Mouse (Mus musculus): Measurements from ENCODE around the gene Lsm4.

DNA sequence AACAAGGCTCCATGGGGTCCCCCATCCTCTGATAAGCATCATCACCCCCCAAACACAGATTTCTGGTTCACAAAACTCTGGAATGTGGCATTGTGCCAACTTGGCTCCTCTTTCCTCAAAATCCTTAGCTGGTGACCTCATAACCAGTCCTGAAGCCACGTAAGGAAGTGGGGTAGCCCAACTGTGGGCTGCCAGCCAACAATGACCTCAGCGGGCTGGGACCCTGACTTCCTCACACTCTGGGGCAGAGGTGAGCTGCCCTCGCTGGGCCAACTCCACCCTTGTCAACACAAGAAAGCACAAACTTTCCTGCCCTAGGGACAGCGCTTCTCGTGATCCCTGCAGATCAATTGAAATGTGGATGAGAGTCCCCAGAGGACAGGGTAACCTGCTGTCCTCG lies 39.0 kb upstream of the Lsm4 start:
- TF ChIP-seq EP300 (optimal IDR thresholded peaks at IDR 0.05) (no peak), CTCF (IDR thresholded peaks at IDR 0.05; ENCODE audit: low read depth) (no peak)
